Mouse (Mus musculus) heart, adult 2 months (tissue): ENCODE data around the gene Rab29.

Experiments used
- CTCF ChIP-seq: fragments of 200-600 bp; IDR thresholded peaks from 2 replicates; pipeline ENCODE4 v1.8.1; 2022; ENCODE audit warnings: antibody characterized with exemption, mild to moderate bottlenecking, moderate library complexity
- EP300 ChIP-seq: fragments of 200-500 bp; IDR thresholded peaks from 2 replicates; pipeline ENCODE4 v1.6.1; 2011; ENCODE audit warnings: low read depth, low read length, control low read depth; ENCODE audit not compliant: insufficient read depth
- POLR2A ChIP-seq: fragments of 200-500 bp; IDR thresholded peaks from 2 replicates; pipeline ENCODE4 v1.6.1; 2011; ENCODE audit warnings: mild to moderate bottlenecking, low read depth, low read length, control low read depth; ENCODE audit not compliant: insufficient read depth

DNA sequence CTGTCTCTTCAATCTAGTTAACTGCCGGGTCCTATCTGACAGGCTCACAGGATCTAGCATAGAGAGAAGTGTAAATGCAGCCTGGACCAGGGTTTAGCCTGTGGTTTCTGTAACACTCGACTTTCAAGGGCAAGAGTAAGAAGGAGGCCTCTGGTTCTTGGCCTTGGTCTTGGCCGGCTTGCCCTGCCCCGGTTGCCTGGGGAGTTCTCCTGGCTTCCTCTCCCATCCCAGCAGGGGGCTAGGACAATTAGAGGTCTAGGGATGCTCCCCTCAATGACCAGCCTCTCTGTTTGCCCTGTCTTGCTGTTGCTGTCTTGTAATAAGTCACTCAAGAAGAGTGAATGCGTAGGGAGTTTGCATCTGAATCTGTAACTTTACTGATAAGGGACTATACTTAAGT, 37.7 kb upstream of the Rab29 start:
- TF ChIP-seq CTCF = no peak
- no peak for TF ChIP-seq POLR2A
- TF ChIP-seq EP300 = no peak
